Mouse (Mus musculus): ENCODE data around the gene Sp4. TPM values are rescaled to one million over a fixed set of nuclear protein-coding genes. Genes with fewer than 3 reads are reported as not detected.

Sp4 gene
- polyA plus RNA-seq, 1 experiment from 2014 or later, result 29.8 TPM

GRCm38 (mm10) chr12:118295793-118296192, 5.4 kb downstream of the Sp4 start:
- ATAC-seq (ENCODE audit: low FRiP score), result no peak
- peak overlapping the region; percentile 51; the same call in 1 of the 2 replicates for H3K4me2 ChIP-seq (replicated peaks)

DNA sequence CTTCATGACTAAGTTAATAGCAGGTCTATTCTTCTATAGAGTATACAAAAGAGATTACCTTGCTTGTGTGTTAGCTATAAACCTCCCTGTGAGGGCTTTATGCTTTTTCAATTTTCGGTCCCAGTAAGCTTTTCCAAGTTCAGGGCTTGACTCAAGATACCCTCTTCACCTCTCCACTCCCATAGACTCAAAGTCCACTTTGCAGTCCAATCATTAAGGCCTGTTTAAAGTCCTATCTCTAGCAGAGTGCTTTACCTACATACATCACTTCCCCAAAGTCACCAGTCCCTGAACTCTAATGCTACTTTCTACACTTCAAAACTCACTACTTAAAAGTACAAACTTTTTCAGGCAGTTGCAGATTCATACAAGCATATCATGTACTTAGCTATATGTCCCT, 12.3 kb downstream of the Sp4 start:
- DNase-seq (ENCODE audit: low spot score) (no peak), ATAC-seq (ENCODE audit: low FRiP score) (no peak)
- H3K4me3 ChIP-seq (replicated peaks; ENCODE audit: low read length), result no peak overlapping the region
- H3K9ac ChIP-seq, result no peak overlapping the region
- 93% methylated on average over 1 of the region's 1 CpGs for WGBS
- no peaks in the 10 kb centered on the region for H3K27me3 ChIP-seq (ENCODE audit: control insufficient read depth, insufficient read depth, low read length)
- H3K9me3 ChIP-seq (ENCODE audit: control insufficient read depth, low read length), result no peaks in the 10 kb centered on the region
- no peaks in the 10 kb centered on the region for H3K4me1 ChIP-seq (replicated peaks; ENCODE audit: control insufficient read depth, insufficient read depth, low read length)
- no peak overlapping the region for H3K27ac ChIP-seq
- no peak overlapping the region for H3K4me2 ChIP-seq (replicated peaks)
- H3K36me3 ChIP-seq (replicated peaks; ENCODE audit: control insufficient read depth, insufficient read depth), result no peaks in the 10 kb centered on the region

More at GRCm38 (mm10) chr12:118295793-118296192, 5.4 kb downstream of the Sp4 start:
- no peak for DNase-seq (ENCODE audit: low spot score)
- Histone ChIP-seq H3K27me3 (ENCODE audit: control insufficient read depth, insufficient read depth, low read length) (no peaks in the 10 kb centered on the region), H3K4me1 (replicated peaks; ENCODE audit: control insufficient read depth, insufficient read depth, low read length) (peaks cover 42% of the 10 kb centered on the region), H3K9ac (no peak overlapping the region), H3K27ac (no peak overlapping the region), H3K4me3 (replicated peaks; ENCODE audit: low read length) (no peak overlapping the region), H3K9me3 (ENCODE audit: control insufficient read depth, low read length) (no peaks in the 10 kb centered on the region), H3K36me3 (replicated peaks; ENCODE audit: control insufficient read depth, insufficient read depth) (peaks cover 10% of the 10 kb centered on the region)
- WGBS, result 94% methylated on average over 1 of the region's 1 CpGs

DNA sequence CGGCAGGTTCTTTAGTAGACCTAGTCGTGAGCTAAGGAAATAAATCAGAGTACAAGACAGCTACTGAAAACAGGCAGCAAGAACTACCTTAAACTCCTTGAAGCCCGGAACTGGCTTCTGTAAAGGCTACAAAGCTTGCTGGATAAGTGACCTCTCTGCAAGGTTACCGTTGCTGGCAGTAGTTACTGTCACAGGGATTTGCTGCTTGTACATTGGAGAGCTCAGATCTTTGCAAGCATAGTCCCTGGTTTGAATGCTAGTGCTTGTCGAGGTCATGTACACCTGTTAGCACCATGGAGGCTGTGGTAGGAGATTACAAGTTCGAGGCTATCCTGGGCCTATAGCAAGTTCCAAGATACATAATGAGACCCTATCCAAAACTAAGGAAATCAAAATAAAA, 16.1 kb downstream of the Sp4 start:
- H3K36me3 ChIP-seq (replicated peaks; ENCODE audit: control insufficient read depth, insufficient read depth), result no peaks in the 10 kb centered on the region
- no peak for DNase-seq (ENCODE audit: low spot score)
- WGBS, result 90% methylated on average over 6 of the region's 6 CpGs
- H3K27ac ChIP-seq, result no peak overlapping the region
- H3K9me3 ChIP-seq (ENCODE audit: control insufficient read depth, low read length), result no peaks in the 10 kb centered on the region
- H3K27me3 ChIP-seq (ENCODE audit: control insufficient read depth, insufficient read depth, low read length), result no peaks in the 10 kb centered on the region
- no peaks in the 10 kb centered on the region for H3K4me1 ChIP-seq (replicated peaks; ENCODE audit: control insufficient read depth, insufficient read depth, low read length)
- no peak overlapping the region for H3K4me2 ChIP-seq (replicated peaks)
- H3K9ac ChIP-seq, result no peak overlapping the region
- no peak overlapping the region for H3K4me3 ChIP-seq (replicated peaks; ENCODE audit: low read length)
- ATAC-seq (ENCODE audit: low FRiP score), result no peak

- no peaks in the 10 kb centered on the region for H3K4me1 ChIP-seq (replicated peaks; ENCODE audit: control insufficient read depth, insufficient read depth, low read length)
- WGBS, result 83% methylated on average over 1 of the region's 1 CpGs
- no peaks in the 10 kb centered on the region for H3K27me3 ChIP-seq (ENCODE audit: control insufficient read depth, insufficient read depth, low read length)
- no peak overlapping the region for H3K9ac ChIP-seq
- no peaks in the 10 kb centered on the region for H3K9me3 ChIP-seq (ENCODE audit: control insufficient read depth, low read length)
- ATAC-seq (ENCODE audit: low FRiP score), result no peak
- no peak overlapping the region for H3K4me2 ChIP-seq (replicated peaks)
- H3K4me3 ChIP-seq (replicated peaks; ENCODE audit: low read length), result no peak overlapping the region
- DNase-seq (ENCODE audit: low spot score), result no peak
- no peaks in the 10 kb centered on the region for H3K36me3 ChIP-seq (replicated peaks; ENCODE audit: control insufficient read depth, insufficient read depth)
- H3K27ac ChIP-seq, result no peak overlapping the region
These were observed 19.3 kb downstream of the Sp4 start for GRCm38 (mm10) chr12:118281961-118282360.

GRCm38 (mm10) chr12:118276385-118276784, 24.9 kb downstream of the Sp4 start:
- H3K4me3 ChIP-seq (replicated peaks; ENCODE audit: low read length), result no peak overlapping the region

DNA sequence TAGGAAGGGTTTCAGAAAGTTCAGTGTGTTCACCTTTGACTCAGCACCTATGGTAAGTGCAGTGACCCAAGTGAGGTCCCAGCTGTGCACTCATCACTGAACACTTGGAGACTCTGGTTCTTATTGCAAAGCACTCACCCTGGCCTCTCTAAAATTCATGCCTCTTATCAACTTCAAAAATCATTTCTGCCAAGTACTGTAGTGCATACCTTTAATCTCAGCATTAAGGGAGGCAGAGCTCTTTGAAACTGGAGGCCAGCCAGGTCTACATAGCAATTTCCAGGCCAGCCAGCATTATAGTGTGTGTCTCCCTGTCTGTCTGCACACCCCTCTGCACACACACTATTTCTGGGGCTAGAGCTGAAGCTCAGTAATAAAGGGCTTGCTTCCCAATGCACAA, 36.3 kb downstream of the Sp4 start:
- Histone ChIP-seq H3K27ac (no peak overlapping the region), H3K4me2 (replicated peaks) (no peak overlapping the region), H3K4me3 (replicated peaks; ENCODE audit: low read length) (no peak overlapping the region), H3K27me3 (ENCODE audit: control insufficient read depth, insufficient read depth, low read length) (no peaks in the 10 kb centered on the region), H3K9me3 (ENCODE audit: control insufficient read depth, low read length) (no peaks in the 10 kb centered on the region), H3K36me3 (replicated peaks; ENCODE audit: control insufficient read depth, insufficient read depth) (0 out of 2 replicates have a peak, but pooled peaks cover 5% of the 10 kb centered on the region), H3K9ac (no peak overlapping the region), H3K4me1 (replicated peaks; ENCODE audit: control insufficient read depth, insufficient read depth, low read length) (no peaks in the 10 kb centered on the region)
- DNase-seq (ENCODE audit: low spot score) (no peak), ATAC-seq (ENCODE audit: low FRiP score) (no peak)

More at GRCm38 (mm10) chr12:118276385-118276784, 24.9 kb downstream of the Sp4 start:
- ATAC-seq (ENCODE audit: low FRiP score) (no peak), DNase-seq (ENCODE audit: low spot score) (no peak)
- no peak overlapping the region for H3K27ac ChIP-seq
- H3K9me3 ChIP-seq (ENCODE audit: control insufficient read depth, low read length), result no peaks in the 10 kb centered on the region
- no peaks in the 10 kb centered on the region for H3K27me3 ChIP-seq (ENCODE audit: control insufficient read depth, insufficient read depth, low read length)
- H3K36me3 ChIP-seq (replicated peaks; ENCODE audit: control insufficient read depth, insufficient read depth), result no peaks in the 10 kb centered on the region
- H3K4me2 ChIP-seq (replicated peaks), result no peak overlapping the region
- 89% methylated on average over 5 of the region's 5 CpGs for WGBS
- no peak overlapping the region for H3K9ac ChIP-seq
- H3K4me1 ChIP-seq (replicated peaks; ENCODE audit: control insufficient read depth, insufficient read depth, low read length), result no peaks in the 10 kb centered on the region

DNA sequence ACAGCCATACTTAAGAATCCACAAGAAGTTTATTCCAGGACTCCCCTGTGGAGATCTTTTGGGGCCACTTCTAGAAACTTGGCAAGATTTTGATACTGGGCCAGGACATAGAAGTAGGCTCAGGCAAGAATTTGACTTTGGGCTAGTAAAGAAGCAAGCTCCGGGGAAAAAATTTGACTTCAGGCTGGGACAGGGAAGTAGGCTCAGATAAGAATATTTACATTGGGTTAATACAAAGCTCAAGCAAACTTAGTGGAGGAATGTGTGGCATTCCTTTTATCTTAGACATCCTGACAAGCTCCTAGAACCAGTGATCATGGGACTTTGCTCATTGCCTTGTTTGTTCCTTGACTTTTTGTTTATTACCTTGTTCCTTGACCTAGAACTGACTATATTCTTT, 37.4 kb downstream of the Sp4 start:
- Histone ChIP-seq H3K36me3 (replicated peaks; ENCODE audit: control insufficient read depth, insufficient read depth) (0 out of 2 replicates have a peak, but pooled peaks cover 5% of the 10 kb centered on the region), H3K9me3 (ENCODE audit: control insufficient read depth, low read length) (no peaks in the 10 kb centered on the region), H3K4me1 (replicated peaks; ENCODE audit: control insufficient read depth, insufficient read depth, low read length) (no peaks in the 10 kb centered on the region), H3K4me3 (replicated peaks; ENCODE audit: low read length) (no peak overlapping the region), H3K27ac (no peak overlapping the region), H3K27me3 (ENCODE audit: control insufficient read depth, insufficient read depth, low read length) (no peaks in the 10 kb centered on the region), H3K9ac (no peak overlapping the region), H3K4me2 (replicated peaks) (no peak overlapping the region)
- DNase-seq (ENCODE audit: low spot score) (no peak), ATAC-seq (ENCODE audit: low FRiP score) (no peak)
- WGBS, result 83% methylated on average over 1 of the region's 1 CpGs

DNA sequence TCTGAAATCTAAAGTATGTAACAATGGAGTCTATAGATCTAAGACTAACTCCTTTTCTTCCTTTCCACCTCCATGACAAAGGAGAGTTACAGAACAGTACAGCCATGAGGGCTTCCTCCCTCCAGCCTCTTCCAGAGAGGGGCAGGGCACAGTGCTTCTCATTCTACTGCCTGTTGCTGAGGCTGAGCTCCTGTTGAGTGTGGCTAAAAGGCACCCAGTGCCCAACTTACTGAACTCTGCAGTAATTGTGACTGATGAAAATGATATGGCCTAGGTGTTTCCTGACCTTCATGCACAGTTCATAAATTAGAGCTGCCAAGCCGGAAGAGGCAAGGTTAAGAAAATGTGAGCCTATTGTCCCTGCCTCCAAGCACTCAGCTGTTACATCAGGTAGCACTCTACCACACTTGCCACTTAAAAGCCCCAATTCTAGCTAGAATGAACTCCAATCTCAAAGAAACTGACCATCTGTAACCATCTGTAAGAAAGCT, 45.9 kb downstream of the Sp4 start:
- no peak overlapping the region for H3K27ac ChIP-seq
- peaks cover 7% of the 10 kb centered on the region; the same call in 1 of the 2 replicates for H3K36me3 ChIP-seq (replicated peaks; ENCODE audit: control insufficient read depth, insufficient read depth)
- H3K9ac ChIP-seq, result no peak overlapping the region
- H3K4me2 ChIP-seq (replicated peaks), result no peak overlapping the region
- DNase-seq (ENCODE audit: low spot score) (no peak), ATAC-seq (ENCODE audit: low FRiP score) (no peak)
- no peaks in the 10 kb centered on the region for H3K27me3 ChIP-seq (ENCODE audit: control insufficient read depth, insufficient read depth, low read length)
- no peak overlapping the region for H3K4me3 ChIP-seq (replicated peaks; ENCODE audit: low read length)
- WGBS, result 81% methylated on average over 1 of the region's 1 CpGs
- no peaks in the 10 kb centered on the region for H3K9me3 ChIP-seq (ENCODE audit: control insufficient read depth, low read length)
- H3K4me1 ChIP-seq (replicated peaks; ENCODE audit: control insufficient read depth, insufficient read depth, low read length), result no peaks in the 10 kb centered on the region

DNA sequence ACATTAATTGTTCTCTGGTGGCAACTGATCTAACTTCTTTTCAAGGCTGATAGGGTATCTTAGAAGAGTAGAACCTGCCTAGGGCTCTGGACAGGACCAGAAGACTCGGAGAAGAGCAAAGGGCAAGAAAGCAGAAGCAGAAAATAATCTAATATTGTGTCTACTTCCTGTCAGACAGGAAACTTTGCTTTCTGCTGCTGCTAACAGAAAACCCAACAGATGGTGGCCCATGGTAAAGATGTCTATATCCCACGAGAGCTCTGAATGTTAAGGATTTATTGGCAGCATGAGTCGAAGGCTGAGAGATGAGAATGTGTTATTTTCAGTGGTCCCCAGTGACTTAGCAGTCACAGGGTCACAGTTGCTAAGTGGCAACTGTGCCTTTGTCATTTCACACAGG, 80.1 kb downstream of the Sp4 start:
- H3K27ac ChIP-seq, result no peak overlapping the region
- no peak overlapping the region for H3K4me3 ChIP-seq (replicated peaks; ENCODE audit: low read length)
- no peak for DNase-seq (ENCODE audit: low spot score)
- H3K27me3 ChIP-seq (ENCODE audit: control insufficient read depth, insufficient read depth, low read length), result no peaks in the 10 kb centered on the region
- no peaks in the 10 kb centered on the region for H3K4me1 ChIP-seq (replicated peaks; ENCODE audit: control insufficient read depth, insufficient read depth, low read length)
- no peak overlapping the region for H3K9ac ChIP-seq
- H3K9me3 ChIP-seq (ENCODE audit: control insufficient read depth, low read length), result no peaks in the 10 kb centered on the region
- H3K36me3 ChIP-seq (replicated peaks; ENCODE audit: control insufficient read depth, insufficient read depth), result no peaks in the 10 kb centered on the region
- WGBS, result 49% methylated on average over 3 of the region's 3 CpGs
- no peak overlapping the region for H3K4me2 ChIP-seq (replicated peaks)
- no peak for ATAC-seq (ENCODE audit: low FRiP score)

DNA sequence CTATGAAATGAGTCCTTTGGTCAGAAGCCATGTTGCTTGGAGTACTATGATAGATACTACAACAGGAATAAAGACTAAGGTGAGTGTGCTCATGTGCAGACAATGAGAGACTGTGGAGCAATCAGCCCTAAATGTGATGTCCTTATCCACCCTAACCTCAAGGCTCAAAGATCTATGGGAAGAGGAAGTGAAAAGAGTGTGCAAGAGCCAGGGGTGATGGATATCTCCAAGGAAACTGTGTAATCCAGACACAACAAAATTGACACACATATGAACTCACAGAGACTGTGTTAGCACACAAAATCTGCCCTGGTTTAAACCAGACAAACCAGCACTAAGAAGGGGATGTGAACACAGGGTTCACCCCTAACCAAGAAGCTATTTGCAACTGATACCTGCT, 81.2 kb downstream of the Sp4 start:
- Histone ChIP-seq H3K27me3 (ENCODE audit: control insufficient read depth, insufficient read depth, low read length) (no peaks in the 10 kb centered on the region), H3K4me2 (replicated peaks) (no peak overlapping the region), H3K4me3 (replicated peaks; ENCODE audit: low read length) (no peak overlapping the region), H3K4me1 (replicated peaks; ENCODE audit: control insufficient read depth, insufficient read depth, low read length) (no peaks in the 10 kb centered on the region), H3K36me3 (replicated peaks; ENCODE audit: control insufficient read depth, insufficient read depth) (no peaks in the 10 kb centered on the region), H3K9ac (no peak overlapping the region), H3K9me3 (ENCODE audit: control insufficient read depth, low read length) (no peaks in the 10 kb centered on the region), H3K27ac (no peak overlapping the region)
- DNase-seq (ENCODE audit: low spot score) (no peak), ATAC-seq (ENCODE audit: low FRiP score) (no peak)

Measured in hindbrain, embryonic 14.5 days (tissue).